Mouse (Mus musculus): Measurements from ENCODE around the gene Nrxn3. TPM values are rescaled to one million over a fixed set of nuclear protein-coding genes. Genes with fewer than 3 reads are reported as not detected.

The Nrxn3 gene
- polyA plus RNA-seq, 1 experiment from 2014 or later, result 29.2 TPM

DNA sequence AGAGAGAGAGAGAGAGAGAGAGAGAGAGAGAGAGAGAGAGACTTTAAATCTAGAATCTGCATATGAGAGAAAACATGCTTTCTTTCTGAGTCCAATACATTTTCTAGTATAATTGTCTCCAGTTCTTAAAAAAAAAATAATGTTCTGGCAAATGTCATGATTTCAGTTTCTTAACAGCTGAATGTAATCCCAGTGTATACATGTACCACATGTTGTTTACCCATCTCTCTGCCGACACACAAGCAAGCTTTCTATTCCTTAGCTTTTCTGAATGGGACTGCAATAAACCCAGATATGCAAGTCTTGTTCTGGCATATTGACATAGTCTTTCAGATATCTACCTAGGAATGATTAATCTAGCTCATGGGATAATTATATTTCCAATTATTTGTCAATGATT, 1256.5 kb downstream of the Nrxn3 start:
- H3K9me3 ChIP-seq (ENCODE audit: control insufficient read depth, low read length), result no peaks in the 10 kb centered on the region
- H3K27ac ChIP-seq (ENCODE audit: low read depth, low read length), result no peak overlapping the region
- no peak overlapping the region for H3K4me3 ChIP-seq (ENCODE audit: low read depth, low read length)
- no peaks in the 10 kb centered on the region for H3K4me1 ChIP-seq (ENCODE audit: control insufficient read depth, insufficient read depth, low read length)
- no peak for ATAC-seq (ENCODE audit: insufficient read depth, low FRiP score, low TSS enrichment)
- H3K36me3 ChIP-seq (ENCODE audit: control insufficient read depth, insufficient read depth, low read length), result no peaks in the 10 kb centered on the region
- H3K27me3 ChIP-seq (ENCODE audit: control insufficient read depth, insufficient read depth, low read length), result no peaks in the 10 kb centered on the region
- H3K4me2 ChIP-seq (ENCODE audit: low read depth), result no peak overlapping the region
- no peak overlapping the region for H3K9ac ChIP-seq (ENCODE audit: low read length)
- 85% methylated on average over 1 of the region's 1 CpGs for WGBS
- DNase-seq (ENCODE audit: low spot score), result no peak

DNA sequence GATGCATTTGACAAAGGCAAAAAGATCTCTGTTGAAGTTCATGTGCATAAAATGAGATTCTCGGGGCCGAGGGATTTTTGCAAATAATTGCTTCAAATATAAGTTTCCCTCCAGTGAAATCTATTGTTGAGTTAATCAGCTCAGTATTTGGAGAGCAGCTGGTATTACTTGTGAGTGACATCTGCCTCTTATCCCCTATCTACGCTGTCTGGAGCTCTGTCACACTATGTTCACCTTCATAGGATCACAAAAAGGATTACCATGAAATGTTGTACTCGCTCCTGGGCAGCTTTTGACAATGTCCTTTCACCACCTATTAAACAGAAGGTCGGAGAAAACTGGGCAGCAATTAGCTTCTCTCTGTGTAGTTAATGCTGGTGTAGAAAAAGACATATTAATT, 1259.8 kb downstream of the Nrxn3 start:
- Histone ChIP-seq H3K27me3 (ENCODE audit: control insufficient read depth, insufficient read depth, low read length) (no peaks in the 10 kb centered on the region), H3K4me3 (ENCODE audit: low read depth, low read length) (no peak overlapping the region), H3K4me1 (ENCODE audit: control insufficient read depth, insufficient read depth, low read length) (no peaks in the 10 kb centered on the region), H3K4me2 (ENCODE audit: low read depth) (no peak overlapping the region), H3K27ac (ENCODE audit: low read depth, low read length) (no peak overlapping the region), H3K9me3 (ENCODE audit: control insufficient read depth, low read length) (no peaks in the 10 kb centered on the region), H3K36me3 (ENCODE audit: control insufficient read depth, insufficient read depth, low read length) (no peaks in the 10 kb centered on the region), H3K9ac (ENCODE audit: low read length) (no peak overlapping the region)
- DNase-seq (ENCODE audit: low spot score), result no peak
- WGBS, result 75% methylated on average over 5 of the region's 5 CpGs
- no peak for ATAC-seq (ENCODE audit: insufficient read depth, low FRiP score, low TSS enrichment)

DNA sequence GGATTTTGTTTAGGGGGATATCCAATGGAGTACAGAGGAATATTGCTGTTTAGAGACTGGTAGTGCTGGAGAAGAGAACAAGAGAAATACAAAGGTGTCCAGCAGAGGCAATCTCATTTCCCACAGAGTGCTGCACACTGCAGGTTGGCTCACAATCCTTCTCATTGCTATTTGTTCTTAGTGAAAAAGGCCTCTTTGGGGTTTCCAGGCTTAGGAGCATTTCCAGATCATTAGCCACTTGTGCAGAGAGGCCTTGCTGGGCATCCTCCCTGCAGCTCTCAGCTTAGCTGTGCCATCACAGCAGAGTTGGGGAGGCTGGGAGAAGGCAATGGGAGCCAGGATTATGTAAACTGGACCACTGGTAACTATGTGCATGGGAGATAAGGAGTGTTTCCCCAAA, 1260.7 kb downstream of the Nrxn3 start:
- DNase-seq (ENCODE audit: low spot score) (no peak), ATAC-seq (ENCODE audit: insufficient read depth, low FRiP score, low TSS enrichment) (no peak)
- Histone ChIP-seq H3K27ac (ENCODE audit: low read depth, low read length) (no peak overlapping the region), H3K4me1 (ENCODE audit: control insufficient read depth, insufficient read depth, low read length) (no peaks in the 10 kb centered on the region), H3K36me3 (ENCODE audit: control insufficient read depth, insufficient read depth, low read length) (no peaks in the 10 kb centered on the region), H3K9me3 (ENCODE audit: control insufficient read depth, low read length) (no peaks in the 10 kb centered on the region), H3K27me3 (ENCODE audit: control insufficient read depth, insufficient read depth, low read length) (no peaks in the 10 kb centered on the region), H3K4me2 (ENCODE audit: low read depth) (no peak overlapping the region), H3K9ac (ENCODE audit: low read length) (no peak overlapping the region), H3K4me3 (ENCODE audit: low read depth, low read length) (no peak overlapping the region)

DNA sequence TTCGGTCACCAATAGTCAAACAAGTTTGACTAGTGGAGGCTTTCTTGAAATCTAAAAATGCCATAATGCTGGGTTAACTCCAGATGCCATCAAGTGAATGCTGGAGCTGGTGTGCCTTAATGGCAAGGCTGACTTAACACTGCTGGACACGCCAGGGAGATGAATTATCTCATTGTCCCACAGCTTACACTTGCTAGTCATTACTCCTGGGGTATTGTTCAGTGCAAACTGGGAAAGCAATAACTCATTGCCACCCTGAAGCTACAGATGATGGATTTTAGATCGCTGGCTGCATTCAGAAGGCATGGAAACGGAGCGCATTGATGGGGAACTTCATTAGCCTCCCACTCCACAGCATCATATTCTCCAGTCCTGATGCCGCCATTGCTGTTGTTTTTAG, 1263.5 kb downstream of the Nrxn3 start:
- ATAC-seq (ENCODE audit: insufficient read depth, low FRiP score, low TSS enrichment), result peak; percentile 58; the same call in 1 of the 2 replicates
- no peak overlapping the region for H3K4me2 ChIP-seq (ENCODE audit: low read depth)

DNA sequence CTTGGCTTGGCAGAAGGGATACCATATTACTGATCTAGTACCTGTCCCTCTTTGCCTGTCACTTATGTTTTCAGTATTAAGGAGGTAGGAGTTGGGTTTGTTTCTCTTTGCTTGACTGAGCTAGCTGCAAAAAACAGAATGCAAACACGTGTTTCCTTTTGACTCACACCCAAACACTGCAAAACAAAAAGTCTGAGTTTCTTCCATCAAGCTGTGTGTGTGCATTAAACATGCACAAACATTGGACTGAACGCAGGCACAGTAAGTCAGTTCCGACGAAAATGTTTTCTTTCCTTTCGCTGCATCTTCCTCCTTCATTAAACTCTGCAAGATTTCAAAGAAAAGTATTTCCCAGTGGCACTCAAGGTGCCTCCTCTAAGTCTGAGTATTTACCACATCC, 1270.6 kb downstream of the Nrxn3 start:
- no peak overlapping the region for H3K4me2 ChIP-seq (ENCODE audit: low read depth)
- no peaks in the 10 kb centered on the region for H3K27me3 ChIP-seq (ENCODE audit: control insufficient read depth, insufficient read depth, low read length)
- H3K4me1 ChIP-seq (ENCODE audit: control insufficient read depth, insufficient read depth, low read length), result no peaks in the 10 kb centered on the region
- no peaks in the 10 kb centered on the region for H3K9me3 ChIP-seq (ENCODE audit: control insufficient read depth, low read length)
- no peak overlapping the region for H3K4me3 ChIP-seq (ENCODE audit: low read depth, low read length)
- DNase-seq (ENCODE audit: low spot score), result no peak
- 83% methylated on average over 5 of the region's 5 CpGs for WGBS
- H3K9ac ChIP-seq (ENCODE audit: low read length), result no peak overlapping the region
- H3K36me3 ChIP-seq (ENCODE audit: control insufficient read depth, insufficient read depth, low read length), result no peaks in the 10 kb centered on the region
- ATAC-seq (ENCODE audit: insufficient read depth, low FRiP score, low TSS enrichment), result no peak
- no peak overlapping the region for H3K27ac ChIP-seq (ENCODE audit: low read depth, low read length)

More for the DNA sequence above, 1263.5 kb downstream of the Nrxn3 start:
- H3K27me3 ChIP-seq (ENCODE audit: control insufficient read depth, insufficient read depth, low read length), result no peaks in the 10 kb centered on the region
- H3K4me3 ChIP-seq (ENCODE audit: low read depth, low read length), result no peak overlapping the region
- H3K36me3 ChIP-seq (ENCODE audit: control insufficient read depth, insufficient read depth, low read length), result no peaks in the 10 kb centered on the region
- peak; percentile 44 for DNase-seq (ENCODE audit: low spot score)
- H3K9me3 ChIP-seq (ENCODE audit: control insufficient read depth, low read length), result no peaks in the 10 kb centered on the region
- WGBS, result 48% methylated on average over 6 of the region's 6 CpGs
- H3K27ac ChIP-seq (ENCODE audit: low read depth, low read length), result no peak overlapping the region; the same call in 1 of the 2 replicates
- H3K4me1 ChIP-seq (ENCODE audit: control insufficient read depth, insufficient read depth, low read length), result no peaks in the 10 kb centered on the region
- no peak overlapping the region for H3K9ac ChIP-seq (ENCODE audit: low read length)

DNA sequence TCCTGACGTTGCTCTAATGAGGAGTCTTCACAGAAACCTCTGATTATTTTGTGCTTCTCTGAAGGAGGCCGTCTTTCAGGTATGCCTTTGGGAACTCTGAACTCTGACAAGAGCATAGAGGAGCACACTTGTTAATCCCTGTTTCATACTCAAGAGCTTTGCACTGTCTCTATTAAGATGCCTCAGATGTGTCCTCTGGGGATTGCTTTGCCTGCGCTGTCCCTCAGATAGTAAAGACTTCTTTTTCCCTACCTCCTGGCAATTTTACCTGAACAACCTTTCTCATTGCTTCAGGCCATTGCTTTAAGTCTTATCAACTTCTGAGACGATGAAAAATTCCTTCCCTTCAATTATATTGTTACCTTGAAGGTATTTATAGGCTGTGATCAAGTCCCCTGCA, 1272.7 kb downstream of the Nrxn3 start:
- ATAC-seq (ENCODE audit: insufficient read depth, low FRiP score, low TSS enrichment) (no peak), DNase-seq (ENCODE audit: low spot score) (no peak)
- Histone ChIP-seq H3K9ac (ENCODE audit: low read length) (no peak overlapping the region), H3K27ac (ENCODE audit: low read depth, low read length) (no peak overlapping the region), H3K4me3 (ENCODE audit: low read depth, low read length) (no peak overlapping the region), H3K4me2 (ENCODE audit: low read depth) (no peak overlapping the region), H3K36me3 (ENCODE audit: control insufficient read depth, insufficient read depth, low read length) (no peaks in the 10 kb centered on the region), H3K27me3 (ENCODE audit: control insufficient read depth, insufficient read depth, low read length) (no peaks in the 10 kb centered on the region), H3K9me3 (ENCODE audit: control insufficient read depth, low read length) (no peaks in the 10 kb centered on the region), H3K4me1 (ENCODE audit: control insufficient read depth, insufficient read depth, low read length) (no peaks in the 10 kb centered on the region)
- 80% methylated on average over 4 of the region's 4 CpGs for WGBS

DNA sequence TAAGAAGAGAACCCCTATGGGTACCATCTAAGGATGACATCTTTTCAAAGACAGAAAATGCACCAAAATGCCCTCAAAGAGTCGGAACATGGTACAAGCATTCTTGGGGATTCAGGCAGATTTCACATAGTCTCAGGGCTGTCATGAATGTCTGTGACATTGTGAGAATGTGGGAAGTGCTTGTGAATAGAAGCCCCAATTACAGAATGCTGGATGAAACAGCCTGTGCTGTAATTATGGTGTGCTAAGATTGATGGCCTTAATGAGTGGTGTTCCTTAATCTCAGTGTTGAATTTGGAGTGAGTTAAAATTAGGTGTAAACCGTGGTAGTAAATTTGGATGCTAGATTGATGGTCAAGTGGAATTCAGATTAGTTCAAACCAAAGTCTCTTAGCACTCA, 1287.6 kb downstream of the Nrxn3 start:
- Histone ChIP-seq H3K27ac (ENCODE audit: low read depth, low read length) (no peak overlapping the region), H3K4me1 (ENCODE audit: control insufficient read depth, insufficient read depth, low read length) (no peaks in the 10 kb centered on the region), H3K36me3 (ENCODE audit: control insufficient read depth, insufficient read depth, low read length) (no peaks in the 10 kb centered on the region), H3K9me3 (ENCODE audit: control insufficient read depth, low read length) (no peaks in the 10 kb centered on the region), H3K4me2 (ENCODE audit: low read depth) (no peak overlapping the region), H3K4me3 (ENCODE audit: low read depth, low read length) (no peak overlapping the region), H3K27me3 (ENCODE audit: control insufficient read depth, insufficient read depth, low read length) (no peaks in the 10 kb centered on the region), H3K9ac (ENCODE audit: low read length) (no peak overlapping the region)
- DNase-seq (ENCODE audit: low spot score) (no peak), ATAC-seq (ENCODE audit: insufficient read depth, low FRiP score, low TSS enrichment) (no peak)
- 77% methylated on average over 2 of the region's 2 CpGs for WGBS

DNA sequence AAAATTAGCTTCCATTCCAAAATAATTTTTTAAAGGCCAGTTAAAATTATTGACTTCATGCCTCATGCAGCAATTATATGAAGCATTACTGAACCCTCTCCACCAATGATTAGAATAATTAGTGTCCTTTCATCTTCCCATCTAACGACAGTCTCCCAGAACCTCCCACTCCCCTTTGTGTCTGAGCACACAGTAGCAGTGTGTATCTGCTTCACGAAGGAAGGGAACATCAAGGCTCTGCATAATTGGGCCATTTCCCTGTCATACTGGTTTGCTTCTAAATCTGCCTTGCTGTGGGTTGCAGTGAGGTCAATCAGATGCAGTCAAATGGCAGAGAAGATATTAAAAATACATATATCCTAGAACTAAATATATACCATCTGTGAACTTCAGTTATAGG, 1291.3 kb downstream of the Nrxn3 start:
- no peaks in the 10 kb centered on the region for H3K4me1 ChIP-seq (ENCODE audit: control insufficient read depth, insufficient read depth, low read length)
- WGBS, result 23% methylated on average over 2 of the region's 2 CpGs
- no peak overlapping the region for H3K4me3 ChIP-seq (ENCODE audit: low read depth, low read length)
- no peak overlapping the region for H3K9ac ChIP-seq (ENCODE audit: low read length)
- no peak for DNase-seq (ENCODE audit: low spot score)
- no peaks in the 10 kb centered on the region for H3K27me3 ChIP-seq (ENCODE audit: control insufficient read depth, insufficient read depth, low read length)
- ATAC-seq (ENCODE audit: insufficient read depth, low FRiP score, low TSS enrichment), result no peak
- H3K36me3 ChIP-seq (ENCODE audit: control insufficient read depth, insufficient read depth, low read length), result no peaks in the 10 kb centered on the region
- H3K9me3 ChIP-seq (ENCODE audit: control insufficient read depth, low read length), result no peaks in the 10 kb centered on the region
- no peak overlapping the region for H3K4me2 ChIP-seq (ENCODE audit: low read depth)
- H3K27ac ChIP-seq (ENCODE audit: low read depth, low read length), result no peak overlapping the region

DNA sequence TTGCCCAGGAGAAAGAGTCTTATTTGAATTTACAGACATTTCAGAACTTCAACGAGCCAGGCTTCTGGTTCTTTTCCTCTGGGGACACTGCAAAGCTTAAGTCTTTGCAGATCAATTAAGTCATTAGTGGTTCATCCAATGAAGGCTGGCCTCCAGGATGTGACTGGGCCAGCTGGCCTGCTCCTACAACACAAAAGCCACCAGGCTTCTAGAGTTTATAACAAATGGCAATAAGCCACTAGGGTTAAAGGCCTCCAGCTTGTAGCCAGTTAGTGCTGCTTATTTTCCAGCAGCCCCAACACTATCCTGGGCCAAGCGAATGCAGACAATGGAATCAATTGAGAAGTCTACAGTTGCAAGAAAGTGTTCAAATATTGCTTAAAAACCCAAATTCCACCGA, 1304.3 kb downstream of the Nrxn3 start:
- ATAC-seq (ENCODE audit: insufficient read depth, low FRiP score, low TSS enrichment), result no peak
- Histone ChIP-seq H3K36me3 (ENCODE audit: control insufficient read depth, insufficient read depth, low read length) (no peaks in the 10 kb centered on the region), H3K9ac (ENCODE audit: low read length) (no peak overlapping the region), H3K9me3 (ENCODE audit: control insufficient read depth, low read length) (no peaks in the 10 kb centered on the region), H3K4me1 (ENCODE audit: control insufficient read depth, insufficient read depth, low read length) (no peaks in the 10 kb centered on the region), H3K4me2 (ENCODE audit: low read depth) (no peak overlapping the region), H3K4me3 (ENCODE audit: low read depth, low read length) (no peak overlapping the region), H3K27ac (ENCODE audit: low read depth, low read length) (no peak overlapping the region), H3K27me3 (ENCODE audit: control insufficient read depth, insufficient read depth, low read length) (no peaks in the 10 kb centered on the region)
- no peak for DNase-seq (ENCODE audit: low spot score)
- 44% methylated on average over 3 of the region's 3 CpGs for WGBS
